Mouse (Mus musculus) c-Kit-positive CD71-negative TER-119-negative erythroid progenitor cells, embryonic 14.5 days (primary cell): Measurements from ENCODE around the gene G6pdx.

Source experiments
- DNase-seq: peaks from one replicate; pipeline ENCODE4 v3.0.0-alpha.2; 2013; ENCODE audit warnings: low read depth

The G6pdx gene

DNA sequence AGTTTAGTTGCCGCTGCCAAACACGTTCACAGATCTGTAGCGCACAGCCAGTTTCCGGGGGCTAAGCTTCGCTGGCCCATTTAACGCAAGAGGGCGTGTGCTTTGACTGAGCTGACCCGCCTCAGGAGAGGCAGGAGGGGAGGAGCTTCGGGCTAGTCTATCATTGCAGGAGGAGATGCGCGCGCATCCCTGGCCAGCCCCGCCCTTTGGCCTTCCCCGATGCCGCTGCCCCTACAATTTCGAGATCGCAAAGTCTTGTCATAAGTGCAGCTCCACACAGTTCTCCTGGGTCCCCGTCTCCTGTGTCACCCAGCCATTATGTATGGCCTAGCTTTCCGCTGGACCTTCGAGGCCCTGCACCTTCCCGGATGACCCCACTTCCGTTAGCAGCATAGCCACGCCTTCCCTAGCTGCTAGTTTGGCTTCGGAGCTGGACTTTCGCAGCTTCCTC is at the start of gene G6pdx:
Gene G6pdx (minus strand): TSS at position 369 of the 451 bp plus-strand sequence.
- peak; percentile 76 for DNase-seq

DNA sequence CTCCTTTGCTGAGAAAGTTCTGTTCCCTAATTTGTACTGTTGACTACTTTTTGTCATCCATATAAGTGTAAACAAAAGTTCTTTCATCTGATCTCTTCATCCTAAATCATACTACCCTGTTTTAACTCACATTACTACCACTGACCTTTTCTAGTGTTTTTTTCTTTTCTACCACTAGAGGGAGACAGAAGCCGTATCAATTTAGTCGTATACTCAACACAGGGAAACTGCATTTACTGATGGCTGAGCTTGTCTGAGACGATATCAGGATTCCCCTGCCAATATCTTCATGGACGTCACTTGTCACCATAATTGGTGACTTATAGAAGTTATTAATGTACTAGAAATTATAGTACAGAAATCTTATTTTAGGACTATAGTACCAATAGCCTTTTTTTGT is 23.8 kb upstream of the G6pdx start:
- DNase-seq = no peak

DNA sequence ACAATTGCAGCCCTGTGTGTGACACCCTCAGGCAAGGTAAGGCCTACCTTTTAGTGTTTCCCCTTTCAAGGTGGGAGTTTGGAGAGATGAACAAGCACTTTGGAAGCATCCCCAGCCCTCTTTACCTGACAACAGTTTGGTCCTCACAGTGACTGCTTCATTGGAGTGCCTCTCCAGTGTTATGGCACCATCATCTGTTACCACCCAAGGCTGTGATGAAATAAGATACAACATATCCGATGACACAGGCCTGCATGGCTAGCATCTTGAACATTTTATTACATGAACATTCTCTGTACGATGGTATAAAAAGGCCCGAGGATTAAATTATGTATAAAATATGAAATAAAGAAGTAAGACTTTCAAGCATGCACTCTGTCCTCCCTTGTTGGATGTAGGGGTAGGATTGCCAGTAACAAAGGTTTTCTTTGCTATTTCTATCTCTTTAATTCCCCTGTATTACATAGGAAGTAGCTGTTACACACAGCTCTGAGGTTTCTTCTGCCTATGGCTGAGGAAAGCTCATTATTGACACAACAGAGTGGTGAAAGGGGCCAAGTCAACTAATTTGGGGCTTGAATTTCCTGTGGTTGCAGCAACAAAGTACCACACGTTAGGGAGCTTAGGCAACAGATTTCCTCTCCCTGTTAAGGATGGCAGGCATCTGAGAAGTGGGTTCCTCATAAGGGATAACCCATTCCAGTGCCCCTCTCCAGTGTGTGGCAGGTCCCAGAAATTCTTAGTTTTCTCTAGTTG is 22.3 kb upstream of the G6pdx start:
- DNase-seq = no peak

DNA sequence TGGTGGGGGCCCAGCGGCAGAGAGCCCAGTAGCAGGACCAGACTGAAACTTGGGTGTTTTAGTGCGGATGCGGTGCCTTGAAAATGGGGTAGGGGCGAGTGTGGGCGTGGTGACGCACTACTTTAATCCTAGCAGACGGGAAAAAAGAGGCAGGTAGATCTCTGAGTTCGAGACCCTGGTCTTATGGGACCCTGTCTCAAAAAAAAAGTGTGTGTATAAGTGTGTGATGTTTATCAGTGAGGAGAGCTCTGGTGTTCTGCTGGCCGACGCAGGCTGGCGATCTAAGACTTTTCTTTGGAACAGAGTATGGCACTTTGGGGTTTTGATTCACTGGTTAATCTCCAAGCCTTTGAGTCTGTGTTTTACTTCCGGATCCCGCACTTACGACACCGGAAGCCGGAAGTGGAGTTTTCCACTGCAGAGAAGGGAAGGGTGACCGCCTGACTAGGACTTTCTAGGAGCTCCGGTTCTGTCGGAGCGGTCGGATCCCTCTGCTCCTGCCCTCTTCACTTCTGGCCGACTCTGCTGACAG is 362 bp upstream of the G6pdx start:
- peak; percentile 60 for DNase-seq

DNA sequence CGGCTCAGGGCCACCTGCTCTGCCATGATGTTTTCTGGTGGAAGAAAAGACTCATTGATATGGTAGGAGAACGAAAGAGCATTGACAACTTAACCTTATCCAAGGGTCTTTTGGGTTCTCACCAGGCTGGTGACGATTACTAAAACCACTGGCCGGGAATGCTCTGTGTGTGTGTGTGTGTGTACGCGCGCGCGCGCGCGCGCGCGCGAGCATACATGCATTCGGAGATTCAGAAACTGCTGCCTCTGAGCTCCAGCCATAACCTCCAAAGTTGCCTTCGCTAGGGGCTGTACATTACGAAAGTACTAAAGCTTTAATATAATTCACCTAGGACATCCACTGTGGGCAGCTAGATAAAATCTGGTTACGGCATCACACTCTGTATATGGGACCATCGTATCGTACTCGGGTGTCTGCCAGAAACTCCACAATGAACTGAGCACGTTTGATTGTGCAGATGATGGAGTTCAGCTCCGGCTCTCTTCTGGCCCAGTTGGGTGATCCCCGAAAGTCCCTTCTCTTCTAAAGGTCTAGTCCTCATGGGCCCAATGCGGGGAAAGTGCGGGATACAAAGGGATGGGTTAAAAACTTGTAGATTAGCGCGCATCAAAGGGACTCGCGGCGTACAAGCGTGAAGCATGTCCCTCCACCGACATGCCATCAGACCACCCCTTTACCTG is 708 bp downstream of the G6pdx start:
- DNase-seq = no peak

DNA sequence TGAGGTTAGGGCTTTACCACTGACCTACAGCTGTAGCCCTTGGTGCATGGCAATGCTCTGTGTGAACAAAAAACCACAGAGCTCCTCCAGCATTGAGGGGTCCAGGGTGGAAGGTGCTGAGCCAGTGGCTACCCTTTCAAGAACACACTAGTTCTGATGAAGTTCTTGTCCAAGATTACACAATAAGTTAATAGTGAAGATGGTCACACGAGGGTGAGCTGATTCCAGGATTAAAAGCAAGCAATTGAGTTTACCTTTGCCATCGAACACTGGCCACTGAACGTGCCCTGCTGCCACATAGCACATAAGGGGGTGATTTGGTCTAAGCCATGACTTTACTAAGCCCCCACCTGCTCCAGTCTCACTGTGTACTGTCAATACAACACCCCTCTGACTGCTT is 1.9 kb downstream of the G6pdx start:
- no peak for DNase-seq

DNA sequence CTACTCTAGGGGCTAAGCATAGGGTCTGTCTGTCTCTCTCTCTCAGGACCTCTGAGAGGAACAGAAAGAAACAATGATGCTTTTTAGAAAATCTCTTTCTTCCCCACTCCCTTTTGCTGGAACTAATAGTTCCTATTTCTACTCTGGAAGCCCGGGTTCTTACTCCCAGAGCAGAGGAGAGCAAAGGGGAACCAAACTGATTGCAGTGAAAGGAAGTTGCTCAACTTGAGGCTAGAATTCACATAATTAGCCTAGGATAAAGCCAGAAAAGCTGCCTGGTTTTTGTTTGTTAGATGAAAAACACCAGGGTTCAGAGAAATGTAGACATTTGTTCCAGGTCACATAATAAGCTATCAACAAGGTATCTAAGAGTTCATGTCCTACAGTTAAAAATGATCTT is 2.7 kb downstream of the G6pdx start:
- DNase-seq = no peak

DNA sequence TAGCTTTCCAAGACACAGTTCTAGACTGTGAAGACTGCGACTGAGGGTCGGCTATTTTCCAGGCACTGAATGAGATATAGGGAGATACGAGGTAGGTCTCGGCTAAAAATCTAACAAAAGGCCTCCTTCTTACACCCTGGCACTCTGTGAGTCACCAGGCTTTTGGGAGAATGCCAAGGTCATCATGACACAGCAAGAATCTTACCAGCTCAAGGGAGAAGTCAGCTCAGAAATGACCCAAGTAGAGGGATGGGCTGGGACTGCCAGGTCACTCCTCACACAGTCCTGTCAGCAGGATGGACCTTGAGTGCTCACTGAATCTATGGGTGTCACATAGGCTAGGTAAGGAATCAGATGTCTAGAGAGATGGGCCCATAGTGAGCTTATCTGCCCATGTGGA is 3.8 kb downstream of the G6pdx start:
- DNase-seq = peak; percentile 44

DNA sequence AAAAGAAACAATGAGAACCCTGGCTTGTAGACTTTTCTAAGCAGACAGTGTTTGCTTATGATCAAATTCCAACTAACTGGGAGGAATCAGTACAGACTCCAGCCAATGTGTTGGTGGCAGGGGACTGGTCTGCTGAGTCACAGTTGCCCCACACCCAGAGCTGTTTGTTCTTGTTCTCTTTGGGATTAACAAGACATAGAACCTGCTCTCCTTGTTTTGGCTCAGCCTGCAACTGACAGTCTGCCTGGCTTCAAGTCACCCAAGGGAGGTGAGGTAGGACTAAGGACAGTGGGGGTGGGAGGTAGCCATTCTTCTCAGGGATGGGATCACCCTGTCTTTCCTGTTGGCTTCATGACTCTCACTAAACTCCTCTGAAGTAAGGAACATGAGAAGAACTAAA is 4.6 kb downstream of the G6pdx start:
- DNase-seq = no peak

DNA sequence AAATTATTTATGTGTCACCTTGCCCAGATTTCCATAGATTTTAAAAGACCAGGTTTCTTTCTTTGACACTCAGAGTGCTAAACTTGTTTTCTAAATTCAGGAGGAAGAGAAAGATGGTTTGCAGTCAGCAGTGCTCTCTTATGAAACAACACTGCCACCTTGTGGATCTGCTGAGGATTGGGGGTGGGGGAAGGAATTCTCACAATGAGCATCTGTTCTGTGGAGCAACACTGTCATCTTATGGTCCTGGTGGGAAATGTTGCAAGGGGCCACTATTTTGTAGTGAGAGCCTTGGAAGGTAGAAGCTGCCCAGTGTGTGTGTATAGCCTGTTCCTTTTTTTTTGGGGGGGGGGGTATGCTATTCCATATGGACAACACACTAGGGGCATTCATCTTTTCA is 15.6 kb downstream of the G6pdx start:
- peak; percentile 51 for DNase-seq

DNA sequence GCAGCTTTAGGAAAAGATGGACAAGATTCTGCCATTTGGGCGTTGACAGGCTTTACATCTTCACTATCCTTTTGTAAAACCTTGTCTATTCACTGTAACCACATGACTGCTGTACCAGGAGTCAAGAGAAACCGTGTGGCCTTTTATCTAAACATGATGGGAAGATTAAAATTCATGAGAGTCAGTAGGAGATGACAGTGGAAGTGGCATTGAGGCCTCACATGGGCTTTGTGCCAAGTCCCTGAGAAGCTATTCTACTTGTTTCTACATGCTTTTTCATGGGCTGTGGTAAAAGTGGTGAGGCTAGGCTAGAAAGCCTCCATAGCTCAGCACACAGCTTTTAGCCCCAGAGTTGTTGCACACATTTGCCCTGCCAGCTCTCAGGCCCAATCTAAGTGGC is 20.7 kb downstream of the G6pdx start:
- DNase-seq = no peak

DNA sequence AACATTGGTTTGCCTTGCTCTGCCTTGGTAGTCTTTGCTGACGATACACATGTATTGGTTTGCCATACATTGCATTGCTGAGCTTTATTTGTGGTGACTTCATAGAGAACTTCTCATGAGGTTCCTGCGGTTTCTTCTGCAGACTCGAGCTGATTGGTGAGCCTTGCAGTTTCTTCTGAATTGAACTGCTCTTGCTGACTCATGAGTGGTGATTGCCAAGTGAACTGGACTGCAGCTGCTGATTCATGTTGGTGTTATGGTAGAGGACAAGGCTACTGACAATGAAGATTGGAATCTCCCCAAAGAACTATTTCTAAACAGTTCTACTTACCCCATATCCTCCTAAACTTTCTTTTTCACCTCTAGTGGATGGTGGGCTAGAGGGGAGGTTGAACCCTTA is 28.9 kb downstream of the G6pdx start:
- no peak for DNase-seq

DNA sequence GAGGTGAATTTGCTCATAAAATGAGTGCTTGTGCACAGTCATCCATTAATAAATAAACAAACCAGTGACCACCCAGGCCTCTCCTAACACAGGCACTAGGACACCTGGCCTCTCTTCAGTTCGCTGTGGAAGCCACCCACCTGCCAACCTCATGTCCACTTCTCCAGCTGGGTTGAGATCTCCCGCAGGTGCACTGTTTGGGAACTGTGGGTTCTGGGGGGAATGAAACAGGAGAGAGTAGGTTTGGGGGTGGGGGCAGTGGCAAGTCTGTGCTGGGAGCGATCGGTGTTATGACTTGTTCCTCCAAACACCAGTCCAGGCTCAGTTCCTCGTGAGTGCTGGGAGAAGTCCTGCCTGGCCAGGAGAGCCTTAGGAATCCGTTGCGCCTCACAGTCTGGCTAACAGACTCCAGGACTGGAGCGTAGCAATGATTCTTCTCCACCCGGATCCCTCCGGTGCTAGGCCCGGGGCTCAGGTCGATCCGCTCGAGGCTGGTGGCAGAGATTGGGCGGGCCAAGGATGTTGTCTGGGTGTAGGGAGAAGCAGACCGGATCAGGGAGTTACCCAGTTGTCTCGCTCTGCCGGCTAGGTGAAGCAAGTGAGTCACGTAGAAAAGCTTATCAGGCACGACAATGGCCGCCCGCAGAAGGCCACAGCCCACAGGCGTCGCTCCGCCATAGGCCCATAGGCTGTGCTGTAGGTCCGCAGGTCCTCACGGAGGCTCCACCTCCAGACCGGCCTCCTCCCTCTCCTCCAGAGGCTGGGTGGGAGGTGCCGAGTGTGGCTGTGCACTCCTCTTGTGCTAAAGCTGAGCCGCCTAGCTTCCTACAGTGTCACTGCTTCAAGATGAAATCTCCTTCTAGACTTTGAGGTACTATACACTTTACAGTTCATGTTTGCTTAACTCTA is 36.2 kb downstream of the G6pdx start, which contains the start of the genes Fam3a and Ikbkg:
Gene Fam3a (minus strand): TSS at position 738 of the 909 bp plus-strand sequence.
Gene Ikbkg (plus strand): TSS at position 756 of the 909 bp plus-strand sequence.
- DNase-seq = peak; percentile 66

DNA sequence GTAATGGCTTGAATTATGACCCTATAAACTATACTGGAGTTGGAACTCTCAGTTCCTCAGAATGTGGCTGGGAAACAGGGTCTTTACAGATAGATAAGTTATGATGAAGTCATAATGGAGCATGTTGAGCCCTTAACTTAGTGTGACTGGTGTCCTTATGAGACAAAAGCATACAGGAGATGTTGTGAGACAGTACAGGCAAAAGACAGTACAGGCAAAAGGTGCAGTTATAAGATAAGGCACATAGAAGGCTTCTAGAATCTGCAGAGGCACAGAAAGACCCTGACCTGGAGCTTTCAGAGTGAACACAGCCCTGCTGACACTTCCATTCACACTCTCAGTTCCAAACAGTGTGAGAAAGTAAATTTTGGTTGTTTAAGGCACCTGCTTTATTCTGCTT is 40.8 kb downstream of the G6pdx start:
- no peak for DNase-seq

DNA sequence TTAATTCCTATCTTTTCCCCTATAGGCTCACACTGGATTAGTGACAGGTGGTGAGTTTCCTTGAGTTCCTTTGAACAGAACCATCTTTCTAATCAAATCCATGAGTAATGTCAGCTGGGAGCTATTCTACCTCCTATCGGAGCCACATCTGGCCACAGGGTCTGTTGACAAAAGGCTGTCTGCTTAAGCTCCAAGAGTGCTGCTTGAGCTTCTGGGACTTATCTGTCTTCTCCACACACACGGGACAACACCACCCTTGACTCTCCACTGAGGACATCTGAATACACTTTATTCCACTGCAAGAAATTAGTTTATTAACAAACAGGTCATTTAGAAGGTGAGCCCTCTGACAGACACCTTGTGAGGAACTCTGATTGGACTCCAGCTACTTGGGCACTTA is 44.5 kb downstream of the G6pdx start:
- no peak for DNase-seq

DNA sequence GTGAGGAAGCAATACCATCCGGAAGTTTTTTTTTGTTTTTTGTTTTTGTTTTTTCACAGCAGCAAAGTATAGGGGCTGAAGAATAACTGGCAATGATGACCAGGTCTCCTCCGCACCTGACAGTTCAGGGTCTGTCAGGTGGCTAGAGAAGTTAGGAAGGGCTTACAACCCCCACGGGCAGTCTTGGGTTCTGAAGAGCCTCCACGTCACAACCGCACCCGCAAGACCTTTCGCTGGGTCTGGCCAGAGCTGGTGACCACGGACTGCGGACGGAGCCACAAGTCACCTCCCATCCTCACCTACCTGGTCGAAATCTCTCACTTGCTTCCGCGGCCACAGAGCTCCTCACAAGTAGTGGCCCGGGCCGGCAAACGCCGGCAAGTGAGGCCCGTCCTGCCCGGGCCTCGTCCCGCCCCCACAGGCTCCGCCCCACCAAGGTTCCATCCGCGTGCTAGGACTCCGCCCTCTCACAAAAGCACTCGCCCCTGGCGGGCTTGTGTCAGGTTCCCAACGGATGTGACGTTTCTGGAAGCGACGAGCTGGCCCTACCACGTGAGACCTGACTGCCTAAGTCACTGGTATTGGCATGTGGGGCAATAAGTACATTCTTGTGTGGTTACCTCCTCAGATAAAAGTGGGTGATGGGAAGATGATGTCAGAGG is 56.0 kb downstream of the G6pdx start, which contains the start of the genes Ubl4a and Slc10a3:
Gene Ubl4a (minus strand): TSS at position 331 of the 662 bp plus-strand sequence.
Gene Slc10a3 (minus strand): TSS at position 462 of the 662 bp plus-strand sequence.
- peak; percentile 60 for DNase-seq

DNA sequence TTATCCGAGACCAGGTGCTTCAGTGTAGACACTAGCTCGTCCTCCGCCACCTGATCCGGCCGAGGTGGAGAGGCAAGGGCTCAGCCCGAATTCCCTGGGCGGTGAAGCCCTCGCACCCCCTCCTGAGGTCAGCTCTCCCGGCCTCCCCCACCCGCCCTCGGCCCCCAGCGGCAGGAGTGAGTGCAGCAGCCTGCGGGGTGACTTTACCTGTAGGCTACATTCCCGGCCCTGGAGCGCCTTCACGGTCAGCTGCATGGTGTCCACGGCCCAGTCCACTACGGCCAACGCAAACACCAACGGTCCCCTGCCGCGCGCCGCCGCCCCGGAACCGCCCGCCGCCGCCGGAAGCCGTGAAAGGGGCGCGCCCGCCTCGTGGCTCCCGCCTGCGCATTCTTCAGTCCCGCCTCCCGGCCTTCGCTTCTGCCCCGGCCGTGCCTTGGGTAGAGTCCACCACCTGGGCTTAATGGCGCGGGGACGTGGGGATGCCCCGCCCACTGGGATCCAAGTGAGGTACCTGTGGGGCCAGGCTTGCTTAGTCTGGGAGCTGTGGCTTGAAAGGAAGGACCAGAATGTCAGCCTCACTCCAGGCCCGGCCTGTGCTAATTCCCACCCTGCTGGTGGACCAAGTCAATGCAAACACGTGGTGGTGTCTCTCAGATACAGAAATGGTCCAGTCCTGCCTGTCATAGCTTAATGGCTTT is 60.6 kb downstream of the G6pdx start:
- DNase-seq = peak; percentile 24

DNA sequence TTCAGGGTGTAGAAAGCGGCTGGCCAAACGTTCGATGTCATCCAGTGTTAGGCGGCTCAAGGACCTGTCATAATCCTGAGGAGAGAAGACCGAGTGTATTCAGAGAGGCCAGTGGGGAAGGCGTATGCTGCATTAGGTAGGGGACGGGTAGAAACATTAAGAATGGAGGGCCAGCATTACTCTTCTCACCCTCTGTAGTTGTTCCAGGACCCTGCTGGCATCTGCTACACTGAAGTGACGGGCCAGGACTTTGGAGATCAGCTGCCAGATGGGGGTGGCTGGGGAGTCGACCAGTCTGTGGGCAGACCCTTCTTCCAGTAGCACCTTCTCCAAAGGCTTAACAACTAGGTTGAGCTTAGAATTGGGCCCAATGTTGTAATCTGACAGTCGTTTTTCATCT is 61.5 kb downstream of the G6pdx start:
- DNase-seq = no peak
